Mouse (Mus musculus) heart, adult 8-10 months (tissue): ENCODE measurements around the gene Eef2. TPM values are rescaled to one million over a fixed set of nuclear protein-coding genes. Genes with fewer than 3 reads are reported as not detected.

ENCODE experiments used
- DNase-seq: peaks from one replicate; pipeline ENCODE4 v3.0.0; 2022; ENCODE audit warnings: low spot score
- total RNA-seq, 4 experiments: library from RNA; stranded (reverse); gene quantifications; 2 replicates each; pipeline ENCODE4 v1.2.4; 2022

Eef2 gene
- 1,000 to 10,000 TPM; 1,076 to 1,267 (median 1,170) TPM for total RNA-seq

- DNase-seq: peak; percentile 97
Measured at GRCm38 (mm10) chr10:81176466-81177271, at the start of gene Eef2. Gene Eef2, plus strand, starts transcription at chr10:81176631.

GRCm38 (mm10) chr10:81134181-81134587, 42.2 kb upstream of the Eef2 start:
- DNase-seq: peak; percentile 79

- no peak for DNase-seq
Measured at GRCm38 (mm10) chr10:81134966-81135681, 41.3 kb upstream of the Eef2 start, which contains the start of gene Zbtb7a. Gene Zbtb7a, plus strand, starts transcription at chr10:81135220.

GRCm38 (mm10) chr10:81135831-81136705, 40.4 kb upstream of the Eef2 start:
- DNase-seq: peak; percentile 81

- peak; percentile 57 for DNase-seq
Measured at GRCm38 (mm10) chr10:81136706-81137231, 39.7 kb upstream of the Eef2 start.

- DNase-seq: peak; percentile 100
Measured at GRCm38 (mm10) chr10:81137252-81138130, 38.9 kb upstream of the Eef2 start.

- no peak for DNase-seq
Measured at GRCm38 (mm10) chr10:81138131-81138782, 38.2 kb upstream of the Eef2 start.

GRCm38 (mm10) chr10:81138821-81139528, 37.5 kb upstream of the Eef2 start:
- DNase-seq: no peak

- DNase-seq: no peak
Measured at GRCm38 (mm10) chr10:81139529-81139846, 36.9 kb upstream of the Eef2 start.

GRCm38 (mm10) chr10:81140005-81140404, 36.4 kb upstream of the Eef2 start:
- no peak for DNase-seq

GRCm38 (mm10) chr10:81140717-81141454, 35.5 kb upstream of the Eef2 start:
- no peak for DNase-seq

- DNase-seq: no peak
Measured at GRCm38 (mm10) chr10:81141455-81142210, 34.8 kb upstream of the Eef2 start.

- DNase-seq: no peak
Measured at GRCm38 (mm10) chr10:81142551-81142981, 33.9 kb upstream of the Eef2 start.

GRCm38 (mm10) chr10:81143157-81143633, 33.2 kb upstream of the Eef2 start:
- DNase-seq: no peak

- DNase-seq: no peak
Measured at GRCm38 (mm10) chr10:81143845-81144437, 32.5 kb upstream of the Eef2 start.

- peak; percentile 62 for DNase-seq
Measured at GRCm38 (mm10) chr10:81144667-81145066, 31.8 kb upstream of the Eef2 start.

- DNase-seq: no peak
Measured at GRCm38 (mm10) chr10:81145307-81145706, 31.1 kb upstream of the Eef2 start.
